Mouse (Mus musculus): ENCODE measurements at regions not wholly inside any gene's neighbourhood (a gene's known extent, or its start where the extent isn't known, plus 50 kb on each side); places are given as distances from the start of the nearest gene placed in this dataset.

DNA sequence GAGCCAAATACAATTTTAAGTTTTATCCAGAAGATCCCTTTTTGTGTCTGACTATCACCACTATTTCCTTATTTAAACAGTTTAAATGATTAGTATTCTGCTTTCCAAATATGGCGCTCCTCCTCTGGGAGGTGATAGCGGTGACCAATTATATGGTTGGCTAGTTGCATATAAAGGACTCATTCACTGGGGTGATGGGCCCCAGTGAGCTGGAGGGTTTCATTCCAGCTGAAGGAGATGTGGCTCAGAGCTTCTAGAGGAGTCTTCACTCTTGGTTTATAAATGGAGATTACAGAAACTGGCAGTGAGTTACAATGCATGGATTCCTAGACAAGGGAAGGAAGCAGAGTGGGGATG lies 50.7 kb upstream of the Gm7361 start:
- no peak for DNase-seq

DNA sequence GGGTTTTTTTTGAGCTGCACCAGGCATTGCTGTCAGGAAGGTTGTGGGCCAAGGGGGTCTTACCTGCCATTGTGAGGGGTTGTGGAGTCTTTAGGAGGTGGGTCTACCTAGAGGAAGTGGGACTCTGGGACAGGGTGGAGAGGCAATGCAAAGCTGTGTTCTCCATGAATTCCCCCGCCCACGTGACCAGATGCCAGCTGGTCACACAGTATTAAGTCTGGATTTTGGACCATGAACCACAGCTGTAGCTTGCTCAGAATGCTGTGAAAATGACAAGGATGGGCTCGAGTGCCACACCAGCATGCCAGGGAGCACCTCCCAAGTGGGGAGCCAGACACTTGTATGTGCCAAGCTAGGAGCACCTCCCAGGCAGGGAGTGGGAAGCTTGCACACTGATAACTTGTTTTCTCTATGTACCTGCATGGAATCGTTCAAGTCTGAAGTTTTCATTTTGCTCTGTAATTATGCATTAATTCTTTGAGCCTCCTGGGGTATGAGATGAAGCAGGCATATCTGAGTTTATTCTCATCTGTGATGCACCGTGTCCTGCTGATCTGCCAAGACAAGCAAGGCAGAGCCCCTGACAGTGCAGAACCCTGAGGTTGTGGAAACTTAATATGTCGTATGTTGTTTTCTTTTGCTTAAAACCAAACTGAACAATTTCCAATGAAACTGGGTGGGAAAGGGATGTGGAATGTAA lies 51.3 kb upstream of the Gm7361 start:
- DNase-seq = no peak

DNA sequence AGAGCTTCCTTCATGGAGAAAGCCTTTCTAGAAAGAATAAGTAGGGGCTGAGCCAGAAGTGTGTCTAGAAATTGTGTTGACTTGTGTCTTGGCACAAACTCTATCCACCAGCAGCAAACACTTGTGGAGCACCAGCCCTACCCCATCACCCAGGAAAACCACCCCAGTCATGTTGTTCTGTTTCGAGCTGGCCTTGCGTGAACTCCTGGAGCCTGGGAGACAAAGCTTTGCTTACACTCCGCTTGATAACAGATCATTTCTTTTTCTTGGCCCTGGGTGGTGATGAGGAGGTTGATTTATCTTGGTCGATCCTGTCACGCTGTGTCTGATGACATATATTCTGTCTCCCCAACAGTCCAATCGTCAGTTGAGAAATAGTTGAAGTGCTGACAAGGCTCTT lies 55.0 kb upstream of the Gm7361 start:
- no peak for DNase-seq

DNA sequence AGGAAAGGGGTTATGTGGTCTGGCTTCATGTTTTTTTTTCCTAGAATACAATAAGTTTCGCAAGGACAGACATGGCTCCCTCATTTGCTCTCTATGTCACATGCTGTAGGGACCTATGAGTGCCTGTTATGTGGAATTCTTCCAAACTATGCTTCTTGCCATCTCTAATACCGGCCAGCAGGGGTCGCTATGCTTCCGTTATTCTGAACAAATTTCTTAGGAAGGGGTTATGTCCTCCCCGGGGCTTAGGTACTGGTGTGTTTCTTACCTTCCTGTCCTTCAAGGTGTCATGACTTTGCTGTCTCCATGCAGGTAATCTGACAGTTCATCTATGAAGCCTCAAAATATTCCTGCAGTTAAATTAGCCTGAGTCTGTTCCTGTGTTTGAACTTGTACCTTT lies 68.1 kb upstream of the Gm7361 start:
- DNase-seq = peak; percentile 3

DNA sequence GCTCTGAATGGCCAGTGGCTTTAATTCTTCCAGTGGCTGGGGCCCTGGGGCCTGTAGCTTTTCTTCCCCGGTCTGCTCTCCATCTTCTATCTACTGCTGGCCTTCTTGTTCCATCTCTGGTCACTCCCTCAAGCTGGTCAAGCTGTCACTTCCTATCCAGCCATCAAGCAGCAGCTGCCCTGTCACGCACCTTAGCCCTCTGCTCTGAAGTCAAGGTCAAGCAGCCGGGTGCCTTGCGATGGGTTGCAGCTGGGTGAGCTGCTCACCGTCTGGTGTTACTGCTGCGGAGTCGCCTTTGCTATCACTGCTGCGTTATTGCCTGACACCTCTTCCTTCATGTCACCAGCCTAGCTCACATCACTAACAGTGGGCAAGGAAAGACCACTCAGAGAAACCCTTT lies 66.0 kb upstream of the Gm10220 start:
- no peak for DNase-seq

DNA sequence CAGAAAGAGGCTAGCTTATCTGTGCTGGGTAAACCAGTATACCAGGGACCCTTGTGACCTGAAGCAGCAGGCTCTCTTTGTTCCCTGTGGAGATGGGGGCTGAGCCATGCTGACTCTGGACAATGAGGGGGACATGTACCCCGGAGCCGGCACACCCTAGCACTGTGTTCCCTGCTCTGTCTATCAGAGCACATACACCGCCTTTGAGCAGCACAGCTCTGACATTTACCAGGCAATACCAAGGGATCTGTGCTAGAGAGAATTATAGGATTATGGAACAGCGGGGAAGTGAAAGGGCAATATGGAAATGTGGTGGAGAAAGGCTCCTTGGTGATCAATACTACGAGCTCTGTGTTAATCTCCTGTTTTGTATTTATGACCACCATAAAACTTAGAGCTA lies 64.2 kb upstream of the Gm10220 start:
- DNase-seq = no peak

DNA sequence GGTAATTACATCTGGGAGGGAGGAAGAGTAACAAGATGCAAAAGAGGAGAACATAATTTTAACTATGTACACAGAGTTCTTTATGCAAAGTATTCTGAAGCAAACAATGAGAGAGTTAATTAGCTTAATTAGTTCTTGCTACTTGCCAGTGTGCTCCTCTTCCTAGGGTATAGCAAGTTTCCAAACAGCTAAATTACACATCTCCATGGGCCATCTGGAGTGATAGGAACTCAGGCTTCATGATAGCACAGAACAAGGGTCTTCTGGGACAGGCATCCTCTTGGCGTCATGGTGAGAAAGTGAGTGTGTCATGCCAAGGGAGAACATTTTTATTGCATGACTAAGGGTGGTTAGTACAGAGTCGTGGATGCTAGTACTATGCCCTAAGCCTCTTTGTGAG lies 54.8 kb upstream of the Gm10220 start:
- DNase-seq = no peak

DNA sequence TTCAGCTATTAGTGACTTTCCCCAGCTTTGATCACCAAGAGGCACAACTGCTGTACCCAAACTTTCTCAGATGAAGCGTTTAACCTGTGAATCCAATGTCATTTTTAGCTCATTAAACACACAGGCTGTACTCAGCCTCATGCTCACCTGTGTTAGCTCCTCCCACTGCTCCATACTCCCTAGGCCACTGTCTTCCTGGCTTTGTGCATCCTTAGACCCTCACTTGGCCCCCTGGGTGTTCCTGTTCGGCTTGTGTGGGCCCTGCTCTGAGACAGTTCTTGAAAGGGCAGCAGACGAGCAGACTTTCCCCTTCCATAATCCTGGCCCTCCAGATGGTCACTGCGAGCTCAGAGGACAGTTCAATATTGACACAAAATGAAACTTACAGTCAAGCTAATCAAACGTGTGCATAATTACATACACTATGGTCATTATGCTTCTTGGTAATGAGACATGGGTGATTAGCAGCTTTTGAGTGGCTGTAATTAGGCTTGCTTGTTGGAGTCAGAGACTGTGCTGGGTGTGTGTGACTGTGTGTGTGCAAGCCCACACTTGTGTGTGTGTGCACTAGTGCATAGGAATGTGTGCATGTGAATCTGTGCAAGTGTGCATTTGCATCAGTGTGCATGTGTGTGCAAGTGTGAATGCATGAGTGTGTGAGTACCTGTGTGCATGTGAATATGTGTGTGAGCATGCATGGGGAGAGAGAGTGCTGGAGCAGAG lies 50.6 kb upstream of the Gm10220 start:
- no peak for DNase-seq

DNA sequence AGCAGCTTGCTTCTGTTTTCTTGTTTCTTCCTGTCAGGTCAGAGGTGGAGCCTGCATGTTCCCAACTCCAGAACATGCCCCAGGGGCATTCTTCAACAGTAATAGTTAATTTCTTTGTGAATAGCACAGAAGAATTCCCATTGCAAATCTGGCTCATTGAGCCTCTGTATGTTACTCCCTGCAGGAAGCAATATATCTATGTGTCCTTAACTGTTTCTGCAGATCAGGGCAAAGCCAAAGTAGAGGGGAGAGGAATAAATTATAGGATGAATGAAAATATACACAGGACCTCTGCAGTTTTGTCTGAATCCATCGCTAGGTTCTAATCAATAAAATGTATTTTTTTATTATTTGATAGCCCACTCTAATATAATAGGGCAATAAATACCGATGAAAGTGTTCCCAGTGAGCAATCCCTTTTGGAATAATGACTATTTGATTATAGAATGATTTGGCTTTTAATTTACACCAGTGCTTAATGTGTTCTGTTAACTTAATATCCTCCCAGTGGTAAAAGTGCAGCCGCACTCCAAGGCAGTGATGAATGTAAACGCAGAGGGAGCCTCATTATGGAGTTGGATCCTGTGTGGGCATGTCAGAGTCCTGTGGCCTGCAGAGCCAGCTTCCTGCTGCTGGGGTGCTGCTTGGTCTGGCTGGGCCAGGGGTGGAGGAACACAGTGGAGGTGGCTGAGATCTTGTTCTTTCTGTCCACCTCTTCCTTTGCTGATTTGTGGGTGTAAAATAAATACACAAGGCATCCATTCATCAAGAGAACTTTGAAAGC lies 49.7 kb upstream of the Gm10220 start:
- no peak for DNase-seq
